Mouse (Mus musculus) colon, adult 2 months (tissue): ENCODE data around the gene Il23a. TPM values are rescaled to one million over a fixed set of nuclear protein-coding genes. Genes with fewer than 3 reads are reported as not detected.

Source experiments
- polyA plus RNA-seq: library from polyadenylated mRNA; depleted of rRNA; stranded (reverse); fragments of >200 nt; gene quantifications from 2 replicates; pipeline ENCODE4 v1.2.3, GENCODE M21; 2012; rRNA removed

The Il23a gene
- polyA plus RNA-seq = 0.24 and 0.28 TPM in 2 replicates

GRCm38 (mm10) chr10:128298702-128299171, at the start of gene Il23a:
Gene Il23a (minus strand): TSS chr10:128298752.

GRCm38 (mm10) chr10:128337306-128338181, 39.0 kb upstream of the Il23a start, which contains the start of gene Cs:
Gene Cs (plus strand): TSS chr10:128337734.

GRCm38 (mm10) chr10:128322141-128323108, 23.9 kb upstream of the Il23a start, which contains the start of gene Cnpy2:
Gene Cnpy2 (plus strand): TSS chr10:128322459.

GRCm38 (mm10) chr10:128303126-128304021, 4.8 kb upstream of the Il23a start, which contains the start of gene Pan2:
Gene Pan2 (plus strand): TSS chr10:128303335.

GRCm38 (mm10) chr10:128270287-128270841, 28.2 kb downstream of the Il23a start, which contains the start of gene Stat2:
Gene Stat2 (plus strand): TSS chr10:128270559.

GRCm38 (mm10) chr10:128268371-128268770, 30.2 kb downstream of the Il23a start, which contains the start of gene Apof:
Gene Apof (plus strand): TSS chr10:128268671.

GRCm38 (mm10) chr10:128253677-128254255, 44.8 kb downstream of the Il23a start, which contains the start of gene Apon:
Gene Apon (plus strand): TSS chr10:128254096.

Other genes starting within 250 kb of the Il23a start
- gene Ptges3, start 239.8 kb downstream of the Il23a start, polyA plus RNA-seq = 31.9 and 33.8 TPM in 2 replicates
- 5,215 and 5,581 TPM in 2 replicates for gene Atp5b, start 215.5 kb downstream of the Il23a start, polyA plus RNA-seq
- gene Baz2a, start 207.2 kb downstream of the Il23a start, polyA plus RNA-seq = 30.8 and 32.8 TPM in 2 replicates
- 53.3 and 58.5 TPM in 2 replicates for gene Rbms2, start 118.5 kb downstream of the Il23a start, polyA plus RNA-seq
- gene Gls2, start 104.3 kb downstream of the Il23a start, polyA plus RNA-seq = 7.5 and 8.4 TPM in 2 replicates
- gene Spryd4, start 86.9 kb downstream of the Il23a start, polyA plus RNA-seq = 10.3 and 13.3 TPM in 2 replicates
- not detected in 2 replicates for gene Mip, start 72.9 kb downstream of the Il23a start, polyA plus RNA-seq
- 2.1 and 3.0 TPM in 2 replicates for gene Timeless, start 66.7 kb downstream of the Il23a start, polyA plus RNA-seq
- gene Apon, start 44.7 kb downstream of the Il23a start, polyA plus RNA-seq = 0.12 TPM in 2 replicates
- 0.20 and 0.29 TPM in 2 replicates for gene Apof, start 30.1 kb downstream of the Il23a start, polyA plus RNA-seq
- 20.7 and 21.5 TPM in 2 replicates for gene Stat2, start 28.2 kb downstream of the Il23a start, polyA plus RNA-seq
- 19.3 and 23.6 TPM in 2 replicates for gene Pan2, start 4.6 kb upstream of the Il23a start, polyA plus RNA-seq
- gene Cnpy2, start 23.7 kb upstream of the Il23a start, polyA plus RNA-seq = 43.9 and 51.7 TPM in 2 replicates
- gene Cs, start 39.0 kb upstream of the Il23a start, polyA plus RNA-seq = 277 and 300 TPM in 2 replicates
- 114 and 153 TPM in 2 replicates for gene Coq10a, start 70.2 kb upstream of the Il23a start, polyA plus RNA-seq
- gene Ankrd52, start 78.4 kb upstream of the Il23a start, polyA plus RNA-seq = 29.3 and 32.7 TPM in 2 replicates
- 138 and 172 TPM in 2 replicates for gene Slc39a5, start 102.5 kb upstream of the Il23a start, polyA plus RNA-seq
- 27.4 and 27.5 TPM in 2 replicates for gene Nabp2, start 112.7 kb upstream of the Il23a start, polyA plus RNA-seq
- gene Rnf41, start 112.9 kb upstream of the Il23a start, polyA plus RNA-seq = 21.8 and 24.4 TPM in 2 replicates
- gene Smarcc2, start 160.5 kb upstream of the Il23a start, polyA plus RNA-seq = 77.1 and 80.9 TPM in 2 replicates
- gene Myl6, start 195.4 kb upstream of the Il23a start, polyA plus RNA-seq = 1,151 and 1,354 TPM in 2 replicates
- gene Myl6b, start 199.9 kb upstream of the Il23a start, polyA plus RNA-seq = 1.6 and 2.1 TPM in 2 replicates
- gene Esyt1, start 227.1 kb upstream of the Il23a start, polyA plus RNA-seq = 66.7 and 76.5 TPM in 2 replicates
- 15.6 and 20.1 TPM in 2 replicates for gene Zc3h10, start 249.0 kb upstream of the Il23a start, polyA plus RNA-seq